Mouse (Mus musculus) layer of hippocampus, postnatal 14 days (tissue): Measurements from ENCODE around the gene Oxsm. TPM values are rescaled to one million over a fixed set of nuclear protein-coding genes. Genes with fewer than 3 reads are reported as not detected.

ENCODE experiments used
- DNase-seq, 2 experiments: peaks; one replicate each; pipeline ENCODE4 v3.0.0; 2021 to 2022; ENCODE audit warnings: low spot score in 2 of 2, mixed read lengths in 1 of 2
- long read RNA-seq, 2 experiments: library from polyadenylated mRNA; stranded (forward); transcript quantifications; one replicate each; pipeline ENCODE4 v2.0.0; 2021
- total RNA-seq, 2 experiments: library from RNA; stranded (reverse); gene quantifications; 2 replicates each; pipeline ENCODE4 v1.2.3; 2021

Gene Oxsm
- total RNA-seq: 1 to 10 TPM; 9.1 to 9.9 TPM
- long read RNA-seq, experiment 1, partial matches to known transcripts: 1 of 2 reads
- long read RNA-seq, experiment 1, other reads (novel, unspliced or antisense): 1 of 2 reads
- long read RNA-seq, experiment 2, partial matches to known transcripts: 1 of 10 reads
- long read RNA-seq, experiment 2, other reads (novel, unspliced or antisense): 8 of 10 reads

DNA sequence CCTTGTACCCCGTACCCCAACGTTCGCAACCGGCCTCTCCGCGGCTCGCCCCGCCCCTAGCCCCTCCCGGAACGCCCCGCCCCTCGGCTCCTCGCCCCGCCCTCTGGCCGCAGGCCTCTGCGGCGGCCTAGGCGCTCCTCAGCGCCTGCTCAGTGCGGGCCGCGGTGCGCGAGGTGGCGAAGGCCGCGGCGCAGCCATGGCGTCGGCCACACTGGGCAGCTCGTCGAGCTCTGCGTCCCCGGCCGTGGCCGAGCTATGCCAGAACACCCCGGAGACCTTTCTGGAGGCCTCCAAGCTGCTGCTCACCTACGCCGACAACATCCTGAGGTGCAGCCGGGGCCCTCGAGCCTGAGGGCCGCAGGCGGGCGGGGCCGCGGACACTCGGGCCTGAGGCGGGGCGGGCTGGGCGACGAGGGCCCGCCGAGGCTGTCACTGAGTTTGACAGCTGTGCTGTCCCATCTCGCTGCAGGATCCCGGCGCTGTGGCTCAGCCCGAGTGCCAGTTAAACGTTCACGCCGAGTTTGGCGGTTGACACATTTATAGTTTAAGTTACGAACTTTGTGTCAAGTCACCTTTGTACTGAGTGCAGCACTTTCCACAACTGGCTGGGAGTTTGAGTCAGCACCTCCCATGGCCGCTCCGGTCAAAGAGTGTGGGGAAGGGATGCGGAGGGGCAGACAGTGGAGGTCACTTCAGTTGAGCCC is at the start of gene Oxsm, which contains the start of gene Ngly1:
TSS of gene Oxsm (minus strand) at position 638 of the 704 bp plus-strand sequence.
TSS of gene Ngly1 (plus strand) at position 110 of the 704 bp plus-strand sequence.
- peak; percentile 80 to 82 for DNase-seq

GRCm38 (mm10) chr14:16296816-16297468 is 47.3 kb upstream of the Oxsm start:
- DNase-seq: no peak

- no peak for DNase-seq
Measured at GRCm38 (mm10) chr14:16293921-16294320, 44.3 kb upstream of the Oxsm start.

- no peak for DNase-seq
Measured at GRCm38 (mm10) chr14:16293015-16293414, 43.4 kb upstream of the Oxsm start.

DNA sequence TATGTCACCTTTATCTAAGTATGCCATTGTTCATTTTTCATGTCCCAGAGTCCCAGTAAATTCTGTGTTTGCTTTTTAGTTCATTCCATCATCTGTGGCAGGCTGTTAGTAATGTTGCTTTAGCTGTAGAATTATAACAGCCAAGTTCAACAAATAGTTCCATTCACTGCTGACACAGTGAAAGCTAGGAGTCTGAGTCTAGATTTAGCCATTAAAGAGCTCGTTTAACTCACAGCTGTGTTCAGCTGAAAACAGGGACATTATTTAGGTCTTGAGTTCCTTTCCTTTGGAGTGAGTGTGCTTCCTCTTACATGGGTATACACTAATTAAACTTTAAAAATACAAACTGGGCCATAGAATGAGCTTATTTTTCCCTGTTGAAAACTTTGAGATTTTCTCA is 42.8 kb upstream of the Oxsm start:
- no peak for DNase-seq

- no peak for DNase-seq
Measured at GRCm38 (mm10) chr14:16283966-16284365, 34.4 kb upstream of the Oxsm start.

- no peak for DNase-seq
Measured at GRCm38 (mm10) chr14:16279196-16279595, 29.6 kb upstream of the Oxsm start.

- no peak for DNase-seq
Measured at GRCm38 (mm10) chr14:16273677-16274076, 24.1 kb upstream of the Oxsm start.

DNA sequence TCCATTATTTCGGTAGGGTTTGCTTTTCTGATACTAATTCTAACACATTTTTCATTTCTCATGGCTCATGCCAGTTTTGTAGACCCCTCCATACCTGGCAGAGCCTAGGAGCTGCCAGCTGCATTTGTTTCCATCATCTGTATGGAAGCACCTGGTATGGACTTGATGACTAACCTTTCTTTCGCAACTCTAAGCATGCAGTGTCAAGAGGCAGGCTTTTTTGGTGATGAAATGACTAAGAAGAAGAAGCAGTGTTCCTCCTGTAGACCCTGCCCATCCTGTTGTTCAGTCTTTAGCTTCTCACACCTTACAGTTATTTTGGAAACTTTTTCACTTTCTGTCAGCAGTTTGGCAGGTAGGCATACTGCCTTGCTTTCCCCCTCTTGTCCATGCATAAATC is 20.2 kb upstream of the Oxsm start:
- no peak for DNase-seq

GRCm38 (mm10) chr14:16267028-16267427 is 17.4 kb upstream of the Oxsm start:
- DNase-seq: no peak

DNA sequence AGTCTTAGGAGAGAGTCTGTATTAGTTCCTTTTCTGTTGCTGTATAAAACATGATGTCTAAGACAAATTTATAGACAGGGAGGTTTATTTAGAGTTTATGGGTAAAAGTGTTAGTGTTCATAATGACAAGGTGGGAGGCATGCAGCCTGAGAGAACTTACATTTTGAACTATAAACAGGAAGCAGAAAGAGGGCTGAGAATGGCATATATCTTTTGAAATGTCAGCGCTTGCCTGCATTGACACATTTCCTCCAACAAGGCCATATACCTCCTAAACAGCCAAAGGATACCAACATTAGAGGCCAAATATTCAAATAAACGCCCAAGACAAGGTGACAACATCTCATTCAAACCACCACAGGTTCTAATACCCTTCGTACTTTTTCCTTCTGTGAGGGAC is 12.3 kb upstream of the Oxsm start:
- DNase-seq: no peak

DNA sequence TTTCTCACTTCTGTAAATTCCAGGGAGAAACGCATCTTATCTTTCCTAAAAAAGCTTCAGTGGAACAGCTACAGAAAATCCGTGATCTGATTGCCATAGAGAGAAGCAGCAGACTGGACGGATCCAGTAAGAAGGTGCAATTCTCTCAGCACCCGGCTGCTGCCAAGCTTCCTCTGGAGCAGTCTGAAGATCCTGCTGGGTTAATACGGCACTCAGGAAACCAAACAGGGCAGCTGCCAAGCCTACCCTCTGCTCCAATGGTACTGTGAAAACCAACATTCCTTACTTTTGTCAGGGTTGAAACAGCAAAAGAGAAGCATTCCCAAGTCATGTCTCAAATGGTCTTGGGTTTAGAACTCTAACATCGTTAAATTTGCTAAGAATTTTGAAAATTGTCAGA is 10.9 kb upstream of the Oxsm start:
- DNase-seq: no peak

DNA sequence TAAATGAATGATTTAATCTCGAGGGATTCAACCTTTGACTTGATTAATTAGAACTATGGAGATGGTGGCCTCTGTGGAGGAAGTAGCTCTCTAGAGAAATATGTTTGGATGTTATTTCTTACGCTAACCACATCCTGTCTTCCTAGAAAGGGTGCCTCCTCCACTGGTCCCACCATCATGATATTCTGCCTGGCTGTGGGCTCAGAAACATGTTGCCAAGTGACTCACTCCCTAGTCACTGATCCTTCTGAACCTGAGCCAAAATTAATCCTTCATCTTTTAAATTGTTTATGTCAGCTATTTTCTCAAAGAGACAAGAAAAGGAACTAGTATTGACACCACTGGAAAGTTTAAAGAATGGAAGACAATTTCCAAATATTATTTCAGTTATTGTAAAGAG is 6.6 kb upstream of the Oxsm start:
- DNase-seq: no peak

DNA sequence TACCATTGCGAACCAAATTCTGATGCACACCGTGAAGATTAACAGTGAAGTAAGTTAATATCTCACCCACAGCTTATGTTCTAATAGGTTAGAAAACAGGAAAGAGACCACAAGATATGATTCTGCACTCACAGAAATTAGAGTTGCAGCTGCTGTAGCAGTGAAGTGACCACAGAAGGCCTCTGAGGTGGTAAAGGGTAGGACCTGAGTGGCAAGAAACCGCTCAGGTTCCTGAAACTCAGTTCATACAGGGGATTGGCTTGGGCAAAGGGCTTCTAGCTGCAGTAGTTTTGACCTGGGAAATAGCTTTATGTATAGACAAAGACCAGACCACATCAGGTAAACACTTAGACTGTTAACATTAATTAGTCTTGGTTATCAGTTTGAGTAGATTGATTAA is 6.1 kb upstream of the Oxsm start:
- no peak for DNase-seq

GRCm38 (mm10) chr14:16250099-16250498 is 491 bp upstream of the Oxsm start:
- DNase-seq: no peak

DNA sequence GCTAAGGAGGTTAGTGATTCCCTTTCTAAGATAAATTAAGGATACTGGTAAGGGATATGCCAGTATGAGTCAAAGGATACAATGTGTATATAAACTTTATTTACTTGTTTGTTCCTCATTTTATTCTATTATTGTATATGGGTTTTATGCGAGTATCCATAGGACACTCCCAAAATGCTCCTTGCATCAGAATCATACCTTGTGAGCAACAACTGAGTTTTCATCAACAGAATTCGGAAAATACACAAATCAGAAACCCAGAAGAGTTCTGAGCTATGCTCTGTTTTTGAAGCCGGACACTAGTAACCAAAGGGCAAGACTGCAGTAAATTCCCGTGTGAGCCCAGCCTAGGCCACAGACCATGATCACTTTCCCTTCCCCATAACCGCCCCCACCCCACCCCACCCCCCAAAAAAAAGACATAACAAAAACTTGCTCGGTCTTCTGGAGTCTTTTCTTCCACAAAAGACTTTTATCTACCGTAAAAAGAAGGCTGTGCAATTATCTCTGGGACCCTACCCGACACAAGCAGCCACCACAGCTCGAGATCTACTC is 928 bp downstream of the Oxsm start:
- no peak for DNase-seq

DNA sequence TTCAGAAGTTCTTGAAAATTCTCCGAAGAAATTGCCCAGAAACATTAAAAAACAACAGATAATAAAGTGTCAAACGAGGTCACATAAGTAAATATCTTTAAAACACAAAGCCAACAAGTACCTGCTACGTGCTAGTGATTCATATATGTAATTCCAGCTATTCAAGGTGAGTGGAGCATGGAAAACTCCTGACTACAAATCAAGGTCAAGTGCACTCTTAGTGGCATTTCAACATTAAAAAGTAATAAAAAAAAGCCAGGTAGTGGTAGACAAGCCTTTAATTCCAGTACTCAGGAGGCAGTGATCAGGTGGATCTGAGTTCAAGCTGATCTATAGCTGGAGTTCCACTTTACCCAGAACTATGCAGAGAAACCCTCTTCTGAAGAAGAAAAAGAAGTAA is 1.5 kb downstream of the Oxsm start:
- DNase-seq: no peak

- no peak for DNase-seq
Measured at GRCm38 (mm10) chr14:16246340-16246912, 3.2 kb downstream of the Oxsm start.

- no peak for DNase-seq
Measured at GRCm38 (mm10) chr14:16245127-16245526, 4.5 kb downstream of the Oxsm start.

GRCm38 (mm10) chr14:16244370-16244769 is 5.2 kb downstream of the Oxsm start:
- no peak for DNase-seq

DNA sequence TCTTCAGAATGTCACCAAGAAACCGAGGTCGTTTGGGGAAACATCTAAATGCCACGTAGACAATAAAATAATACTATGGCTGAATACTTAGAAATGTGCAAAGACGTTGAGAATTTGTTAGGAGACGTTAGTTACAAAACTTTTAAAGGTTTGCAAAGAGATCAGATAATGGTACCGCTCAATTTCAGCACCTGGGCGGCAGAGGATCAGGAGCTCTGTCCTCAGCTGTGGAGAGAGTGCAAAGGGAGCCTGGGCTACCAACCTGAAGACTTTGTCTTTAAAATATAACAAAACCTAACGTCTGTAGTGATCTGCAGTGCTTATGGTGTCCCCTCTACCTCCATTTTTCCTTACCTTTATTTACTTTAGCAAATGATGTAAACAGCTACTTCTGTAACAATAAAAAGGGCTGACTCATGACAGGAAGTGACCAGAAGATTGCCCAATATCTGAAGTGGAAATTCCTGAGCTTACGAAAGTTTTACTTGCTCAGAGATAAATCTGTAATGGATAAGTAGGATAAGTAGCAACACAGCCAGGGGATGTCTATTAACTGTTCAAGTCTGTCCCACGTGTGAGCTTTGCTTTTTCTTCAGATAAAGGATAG is 5.9 kb downstream of the Oxsm start:
- no peak for DNase-seq
